Mouse (Mus musculus) gastrocnemius, postnatal 25 days (tissue): ENCODE measurements at regions not wholly inside any gene's neighbourhood (a gene's known extent, or its start where the extent isn't known, plus 50 kb on each side); places are given as distances from the start of the nearest gene placed in this dataset.

Experiments
- DNase-seq: peaks from one replicate; pipeline ENCODE4 v3.0.0; 2022

- no peak for DNase-seq
These were observed 69.6 kb downstream of the Cetn3 start for GRCm38 (mm10) chr13:81852309-81852978.

GRCm38 (mm10) chr13:81856072-81856471 is 73.2 kb downstream of the Cetn3 start:
- no peak for DNase-seq

- DNase-seq: no peak
These were observed 77.8 kb downstream of the Cetn3 start for GRCm38 (mm10) chr13:81860683-81861082.

GRCm38 (mm10) chr13:81861886-81862600 is 79.2 kb downstream of the Cetn3 start:
- no peak for DNase-seq

GRCm38 (mm10) chr13:81871226-81871625 is 88.3 kb downstream of the Cetn3 start:
- DNase-seq: no peak

- DNase-seq: no peak
These were observed 103.0 kb downstream of the Cetn3 start for GRCm38 (mm10) chr13:81885879-81886278.

- DNase-seq: no peak
These were observed 147.4 kb downstream of the Cetn3 start for GRCm38 (mm10) chr13:81930266-81930665.

GRCm38 (mm10) chr13:81931199-81931598 is 148.3 kb downstream of the Cetn3 start:
- no peak for DNase-seq

- no peak for DNase-seq
These were observed 154.2 kb downstream of the Cetn3 start for GRCm38 (mm10) chr13:81937061-81937460.

GRCm38 (mm10) chr13:81944047-81944446 is 161.2 kb downstream of the Cetn3 start:
- DNase-seq: peak; percentile 22

- no peak for DNase-seq
These were observed 161.6 kb downstream of the Cetn3 start for GRCm38 (mm10) chr13:81944469-81944868.

- DNase-seq: no peak
These were observed 162.9 kb downstream of the Cetn3 start for GRCm38 (mm10) chr13:81945741-81946140.

- no peak for DNase-seq
These were observed 182.6 kb downstream of the Cetn3 start for GRCm38 (mm10) chr13:81965431-81965830.

- DNase-seq: no peak
These were observed 193.0 kb downstream of the Cetn3 start for GRCm38 (mm10) chr13:81975878-81976277.

GRCm38 (mm10) chr13:81978003-81978402 is 195.1 kb downstream of the Cetn3 start:
- no peak for DNase-seq

GRCm38 (mm10) chr13:81979289-81979688 is 196.4 kb downstream of the Cetn3 start:
- DNase-seq: no peak

GRCm38 (mm10) chr13:81980094-81980493 is 197.2 kb downstream of the Cetn3 start:
- DNase-seq: no peak

GRCm38 (mm10) chr13:81982491-81982890 is 199.6 kb downstream of the Cetn3 start:
- no peak for DNase-seq

GRCm38 (mm10) chr13:82000681-82001212 is 217.9 kb downstream of the Cetn3 start:
- no peak for DNase-seq

GRCm38 (mm10) chr13:82005929-82006726 is 223.3 kb downstream of the Cetn3 start:
- DNase-seq: no peak

- DNase-seq: no peak
These were observed 224.3 kb downstream of the Cetn3 start for GRCm38 (mm10) chr13:82007222-82007621.

- no peak for DNase-seq
These were observed 256.7 kb downstream of the Cetn3 start for GRCm38 (mm10) chr13:82039623-82040022.
